Mouse (Mus musculus): ENCODE data around the gene Trip6. TPM values are rescaled to one million over a fixed set of nuclear protein-coding genes. Genes with fewer than 3 reads are reported as not detected.

Gene Trip6
- polyA plus RNA-seq, 1 experiment from 2014 or later = 43.9 TPM

DNA sequence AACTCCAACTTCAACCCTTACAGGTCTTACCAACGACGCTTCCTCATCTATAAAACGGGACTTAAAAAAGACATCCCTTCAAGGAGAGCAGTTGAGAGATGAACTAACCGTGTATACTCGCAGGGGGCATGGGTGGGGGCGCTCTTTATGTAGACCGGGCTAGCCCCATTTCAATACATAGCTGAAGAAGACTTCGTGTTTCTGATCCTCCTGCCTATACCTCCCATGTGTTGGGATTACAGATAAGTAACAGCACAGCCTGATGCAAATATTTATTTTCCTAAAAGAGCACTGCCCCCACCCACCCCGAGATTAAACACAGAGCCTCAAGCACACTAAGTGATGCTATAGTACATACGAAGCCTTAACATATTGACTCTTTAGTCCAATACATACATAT is 20.1 kb upstream of the Trip6 start:
- Histone ChIP-seq H3K4me2 (peak overlapping the region; percentile 96; the same call in 1 of the 2 replicates), H3K9me3 (no peaks in the 10 kb centered on the region), H3K27ac (no peak overlapping the region), H3K27me3 (no peaks in the 10 kb centered on the region), H3K9ac (no peak overlapping the region), H3K4me3 (replicated peaks) (no peak overlapping the region), H3K36me3 (replicated peaks) (no peaks in the 10 kb centered on the region), H3K4me1 (peaks cover 23% of the 10 kb centered on the region)
- 68% methylated on average over 10 of the region's 10 CpGs for WGBS
- no peak for ATAC-seq (ENCODE audit: low FRiP score)

DNA sequence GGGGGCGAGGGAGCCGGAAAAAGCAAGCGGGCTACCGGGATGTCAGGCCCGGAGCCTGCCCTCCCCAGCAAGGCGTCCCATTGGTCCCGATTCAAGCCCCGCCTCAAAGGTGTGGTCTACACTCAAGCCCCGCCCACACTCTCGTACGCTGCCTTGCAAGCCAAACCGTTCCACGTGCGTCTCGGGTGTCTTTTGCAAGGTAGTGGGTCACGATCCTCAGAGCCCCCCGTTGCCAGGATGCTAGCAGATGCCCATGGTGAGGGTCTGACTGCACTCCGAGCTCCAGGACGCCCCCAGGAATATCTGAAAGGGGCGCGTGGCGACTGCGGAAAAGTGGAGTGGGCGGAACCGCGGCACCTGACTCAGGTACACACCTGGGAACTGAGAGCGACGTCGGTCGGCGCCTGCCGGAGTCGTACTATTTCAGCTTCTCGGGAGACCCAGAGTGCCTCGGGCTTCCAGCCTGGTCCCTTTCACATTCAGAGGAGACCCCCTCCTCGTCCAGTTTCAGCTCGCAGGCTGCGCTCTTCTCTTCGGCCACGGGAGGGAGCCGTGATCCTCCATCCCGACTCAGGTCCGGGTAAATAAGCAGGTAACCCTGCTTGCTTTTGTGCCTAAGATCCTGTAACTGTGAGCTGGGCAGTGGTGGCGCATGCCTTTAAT is 19.4 kb upstream of the Trip6 start, which contains the start of gene Slc12a9:
Slc12a9 (minus strand) TSS at position 86 of the 663 bp plus-strand sequence.
- H3K27ac ChIP-seq = peak within 1 kb of the TSS; percentile 71
- peak; percentile 91 for ATAC-seq (ENCODE audit: low FRiP score)
- H3K9me3 ChIP-seq = no peaks in the 10 kb centered on the region
- peak within 1 kb of the TSS; percentile 63 for H3K4me3 ChIP-seq (replicated peaks)
- peak within 1 kb of the TSS; percentile 76 for H3K9ac ChIP-seq
- no peaks in the 10 kb centered on the region for H3K36me3 ChIP-seq (replicated peaks)
- H3K4me1 ChIP-seq = peaks cover 16% of the 10 kb centered on the region
- H3K27me3 ChIP-seq = no peaks in the 10 kb centered on the region
- under 1% methylated on average over 44 of the region's 44 CpGs for WGBS
- H3K4me2 ChIP-seq = peak within 1 kb of the TSS; percentile 96

DNA sequence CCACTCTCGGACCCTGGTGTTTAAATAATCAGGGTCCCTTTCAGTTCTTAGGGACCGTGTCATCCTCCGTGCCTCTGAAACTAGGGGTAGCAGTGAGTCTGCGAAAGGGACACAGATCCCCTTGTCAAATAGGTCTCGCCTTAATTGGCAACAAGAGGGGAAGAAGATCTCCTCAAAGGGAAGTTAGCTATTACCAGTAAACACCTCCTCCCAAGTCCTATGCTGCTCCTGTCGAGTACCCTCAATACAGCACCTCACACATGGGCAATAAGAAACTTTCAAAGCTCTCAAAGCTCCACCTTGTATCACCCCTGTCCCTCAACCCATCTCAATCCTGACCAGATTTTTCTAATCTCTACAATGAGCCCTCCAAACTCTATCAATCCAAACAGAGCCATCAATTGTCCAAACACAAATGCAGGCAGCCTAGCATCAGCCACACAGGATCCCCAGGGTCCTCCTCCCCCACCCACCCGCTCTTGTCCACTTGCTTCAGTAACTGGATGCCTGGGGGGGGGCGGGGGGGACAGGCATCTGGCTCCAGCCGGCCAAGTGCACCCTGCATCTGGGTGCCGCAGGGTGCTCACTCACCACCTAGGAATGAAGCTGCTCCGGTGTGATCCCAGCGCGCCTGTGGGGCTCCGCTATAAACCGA is 18.8 kb upstream of the Trip6 start:
- peak; percentile 22 for ATAC-seq (ENCODE audit: low FRiP score)

DNA sequence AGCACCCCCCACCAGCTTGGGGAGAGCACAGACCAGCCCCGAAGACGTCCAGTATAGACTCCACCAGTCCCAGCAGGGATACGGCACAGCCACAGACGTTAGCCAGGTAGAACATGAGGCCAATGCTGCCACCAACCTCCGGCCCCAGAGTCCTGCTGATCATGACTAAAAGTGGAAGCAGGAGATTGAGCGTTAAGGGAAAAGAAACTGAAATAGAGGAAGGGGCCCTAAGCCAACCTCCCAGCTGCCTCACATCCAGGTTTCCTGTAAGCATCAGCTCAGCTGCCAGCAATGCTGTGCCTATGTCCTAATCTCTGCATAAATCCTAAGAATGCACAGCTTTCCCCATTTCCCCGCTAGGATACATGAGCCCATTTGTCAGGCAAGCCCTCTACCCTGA is 16.7 kb upstream of the Trip6 start:
- 85% methylated on average over 7 of the region's 7 CpGs for WGBS
- no peak for ATAC-seq (ENCODE audit: low FRiP score)
- Histone ChIP-seq H3K9me3 (no peaks in the 10 kb centered on the region), H3K4me2 (no peak overlapping the region), H3K36me3 (replicated peaks) (peaks cover 13% of the 10 kb centered on the region; the same call in 1 of the 2 replicates), H3K9ac (no peak overlapping the region), H3K4me3 (replicated peaks) (no peak overlapping the region), H3K27me3 (no peaks in the 10 kb centered on the region), H3K27ac (no peak overlapping the region), H3K4me1 (peaks cover 14% of the 10 kb centered on the region)

More for the DNA sequence above, 18.8 kb upstream of the Trip6 start:
- Histone ChIP-seq H3K4me1 (peaks cover 14% of the 10 kb centered on the region), H3K4me3 (replicated peaks) (peak overlapping the region; percentile 63), H3K27ac (peak overlapping the region; percentile 71), H3K9me3 (no peaks in the 10 kb centered on the region), H3K4me2 (peak overlapping the region; percentile 96), H3K36me3 (replicated peaks) (0 out of 2 replicates have a peak, but pooled peaks cover under 1% of the 10 kb centered on the region), H3K27me3 (no peaks in the 10 kb centered on the region), H3K9ac (peak overlapping the region; percentile 76)
- WGBS = 17% methylated on average over 15 of the region's 15 CpGs

DNA sequence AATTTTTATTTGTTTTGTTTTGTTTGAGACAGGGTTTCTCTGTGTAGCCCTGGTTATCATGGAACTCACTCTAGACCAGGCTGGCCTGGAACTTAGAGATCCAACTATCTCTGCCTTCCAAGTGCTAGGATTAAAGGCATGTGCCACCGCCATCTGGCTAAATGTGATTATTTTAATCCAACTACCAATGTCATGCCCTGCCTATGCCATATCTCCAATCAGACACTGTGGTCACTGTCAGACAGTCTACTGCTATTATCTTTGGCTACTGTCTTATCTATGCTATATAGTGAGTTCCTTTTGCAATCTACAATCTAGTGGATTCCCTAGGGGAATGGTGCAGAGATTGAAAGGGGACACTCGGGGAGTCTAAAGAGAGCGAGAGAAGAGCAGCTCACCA is 6.8 kb upstream of the Trip6 start:
- ATAC-seq (ENCODE audit: low FRiP score) = no peak
- Histone ChIP-seq H3K4me1 (no peaks in the 10 kb centered on the region), H3K9me3 (no peaks in the 10 kb centered on the region), H3K9ac (no peak overlapping the region), H3K4me2 (no peak overlapping the region), H3K27me3 (no peaks in the 10 kb centered on the region), H3K36me3 (replicated peaks) (peaks cover 60% of the 10 kb centered on the region), H3K27ac (no peak overlapping the region), H3K4me3 (replicated peaks) (no peak overlapping the region)
- 98% methylated on average over 3 of the region's 3 CpGs for WGBS

DNA sequence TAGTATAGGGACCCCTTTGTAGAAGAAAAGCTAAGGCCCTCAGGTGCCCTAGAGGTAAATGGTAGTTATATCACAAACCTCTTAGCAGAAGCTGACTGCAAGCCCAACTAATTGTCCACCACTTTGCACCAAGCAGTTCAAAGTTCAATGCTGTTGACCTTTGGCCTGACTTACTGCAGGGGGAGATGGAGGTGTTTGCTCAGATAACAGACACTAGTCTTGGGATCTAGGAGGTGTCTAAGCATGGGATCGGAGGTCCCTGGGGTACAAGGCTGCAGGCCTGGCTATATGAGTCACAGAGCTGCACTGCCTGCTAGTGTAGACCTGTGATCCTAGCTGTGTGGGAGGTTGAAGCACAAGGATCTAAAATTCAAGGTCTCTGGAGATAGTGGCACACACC is 4.4 kb upstream of the Trip6 start:
- peaks cover 48% of the 10 kb centered on the region for H3K36me3 ChIP-seq (replicated peaks)
- 89% methylated on average over 1 of the region's 1 CpGs for WGBS

DNA sequence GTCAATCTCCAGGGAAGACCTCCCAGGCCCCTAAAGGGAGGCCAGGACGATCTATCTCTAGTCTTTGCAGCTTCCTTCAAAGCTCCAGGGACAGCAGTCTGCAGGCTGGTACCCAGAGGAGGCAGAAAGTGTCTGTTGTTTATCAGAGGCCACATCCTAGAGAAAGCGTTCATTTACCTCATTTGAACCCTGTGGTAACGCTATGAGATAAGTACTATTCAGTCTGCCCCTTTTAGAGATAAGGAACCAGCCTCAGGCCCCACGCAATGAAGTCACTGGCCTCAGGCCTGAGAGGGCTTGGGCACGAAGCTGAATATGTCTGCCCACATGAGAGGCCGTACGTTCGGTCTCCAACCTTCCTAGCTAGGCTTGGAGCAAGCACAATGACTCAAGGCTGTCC is 3.2 kb upstream of the Trip6 start:
- H3K4me2 ChIP-seq = no peak overlapping the region
- peaks cover 33% of the 10 kb centered on the region for H3K4me1 ChIP-seq
- H3K4me3 ChIP-seq (replicated peaks) = no peak overlapping the region
- H3K27me3 ChIP-seq = peaks cover 6% of the 10 kb centered on the region; the same call in 1 of the 2 replicates
- WGBS = 91% methylated on average over 8 of the region's 8 CpGs
- H3K9me3 ChIP-seq = no peaks in the 10 kb centered on the region
- no peak for ATAC-seq (ENCODE audit: low FRiP score)
- peaks cover 45% of the 10 kb centered on the region for H3K36me3 ChIP-seq (replicated peaks)
- H3K9ac ChIP-seq = no peak overlapping the region
- no peak overlapping the region for H3K27ac ChIP-seq

More for the DNA sequence above, 4.4 kb upstream of the Trip6 start:
- H3K4me1 ChIP-seq = peaks cover 21% of the 10 kb centered on the region
- H3K4me2 ChIP-seq = no peak overlapping the region
- no peak for ATAC-seq (ENCODE audit: low FRiP score)
- H3K9me3 ChIP-seq = no peaks in the 10 kb centered on the region
- H3K4me3 ChIP-seq (replicated peaks) = no peak overlapping the region
- no peak overlapping the region for H3K27ac ChIP-seq
- no peak overlapping the region for H3K9ac ChIP-seq
- H3K27me3 ChIP-seq = peaks cover 6% of the 10 kb centered on the region; the same call in 1 of the 2 replicates

DNA sequence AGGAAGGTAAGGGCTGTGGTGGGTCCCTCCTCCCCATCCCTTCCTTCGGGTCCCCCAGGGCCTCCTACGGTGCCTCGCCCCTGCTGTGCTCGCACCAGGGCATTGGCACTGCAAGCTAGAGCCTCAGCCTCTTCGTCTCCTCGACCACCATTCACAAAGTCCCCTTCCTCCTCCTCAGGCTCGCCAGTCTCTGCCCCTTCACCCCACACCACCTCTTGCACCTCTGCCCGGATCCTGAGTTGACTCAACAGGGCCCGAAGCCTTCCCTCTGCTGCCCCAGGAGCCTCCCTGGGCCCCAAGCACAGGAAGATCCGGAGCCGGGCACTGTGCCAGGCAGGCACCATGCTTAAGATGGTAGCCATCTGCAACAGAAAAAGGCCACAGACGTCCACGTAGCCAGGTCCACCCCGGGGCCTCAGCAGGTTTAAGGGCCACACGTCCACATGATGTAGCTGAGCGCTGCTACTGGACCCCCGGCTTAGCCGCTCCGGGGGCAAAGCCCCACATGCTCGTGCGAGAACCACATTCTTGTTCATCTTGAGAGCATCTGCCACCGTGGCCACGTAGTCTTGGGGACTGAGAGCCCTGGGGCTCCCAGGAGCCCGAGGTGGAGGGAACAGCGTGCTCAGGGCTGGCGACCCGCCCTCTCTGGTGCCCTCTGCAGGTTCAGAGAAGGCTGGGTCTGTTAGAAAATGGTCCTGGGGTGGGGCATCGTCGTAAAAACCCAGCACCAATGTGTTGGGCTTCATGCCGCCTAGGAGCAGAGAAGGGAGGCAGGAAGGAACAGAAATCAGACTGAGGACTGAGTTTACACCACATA is 1.1 kb upstream of the Trip6 start:
- Histone ChIP-seq H3K27ac (peak overlapping the region; percentile 80), H3K4me2 (peak overlapping the region; percentile 74), H3K27me3 (peaks cover 6% of the 10 kb centered on the region; the same call in 1 of the 2 replicates), H3K4me1 (peaks cover 38% of the 10 kb centered on the region), H3K36me3 (replicated peaks) (peaks cover 41% of the 10 kb centered on the region), H3K9me3 (no peaks in the 10 kb centered on the region), H3K9ac (peak overlapping the region; percentile 79; the same call in 1 of the 2 replicates), H3K4me3 (replicated peaks) (no peak overlapping the region)
- 40% methylated on average over 30 of the region's 30 CpGs for WGBS
- ATAC-seq (ENCODE audit: low FRiP score) = peak; percentile 11; the same call in 1 of the 2 replicates

DNA sequence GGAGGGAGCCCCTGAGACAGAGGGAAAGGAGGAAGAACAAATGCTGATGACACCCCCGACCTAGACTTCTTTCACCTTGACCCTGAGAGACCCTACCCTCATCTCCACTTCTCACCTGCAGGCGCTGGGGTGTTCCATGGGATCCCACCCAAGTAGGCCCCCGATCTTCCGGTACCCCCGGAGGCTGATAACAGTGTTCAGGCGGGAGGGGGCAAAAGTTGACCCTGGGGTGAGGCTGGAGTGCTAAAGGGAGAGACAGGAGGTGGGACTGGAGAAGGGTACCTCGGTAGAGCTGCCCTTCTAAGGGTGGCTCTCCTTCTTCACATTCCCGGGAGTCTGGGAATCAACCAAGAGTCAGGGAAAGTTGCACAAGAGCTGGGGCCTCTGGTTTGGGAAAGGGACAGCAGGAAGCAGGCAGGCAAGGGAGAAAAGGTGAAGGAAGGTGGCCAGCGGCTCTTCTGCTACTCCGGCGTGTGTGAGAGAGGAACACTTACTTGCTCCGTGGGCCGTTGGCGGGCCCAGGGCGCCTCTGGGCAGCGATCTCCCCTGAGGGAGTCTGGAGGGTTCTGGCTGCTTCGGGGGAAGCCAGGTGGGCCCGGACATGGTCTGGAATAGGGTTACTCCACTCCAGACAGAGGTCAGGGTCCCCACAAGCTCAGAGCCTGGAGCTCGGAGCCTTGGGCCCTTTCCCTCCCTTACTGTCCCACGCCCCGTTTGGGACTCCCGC is 575 bp downstream of the Trip6 start:
- Histone ChIP-seq H3K4me1 (peaks cover 38% of the 10 kb centered on the region), H3K36me3 (replicated peaks) (peaks cover 46% of the 10 kb centered on the region), H3K9ac (peak overlapping the region; percentile 79), H3K9me3 (no peaks in the 10 kb centered on the region), H3K27ac (peak overlapping the region; percentile 80), H3K4me2 (peak overlapping the region; percentile 74), H3K27me3 (peaks cover 6% of the 10 kb centered on the region; the same call in 1 of the 2 replicates), H3K4me3 (replicated peaks) (peak overlapping the region; percentile 53)
- ATAC-seq (ENCODE audit: low FRiP score) = peak; percentile 59; the same call in 1 of the 2 replicates
- WGBS = 2% methylated on average over 22 of the region's 22 CpGs

DNA sequence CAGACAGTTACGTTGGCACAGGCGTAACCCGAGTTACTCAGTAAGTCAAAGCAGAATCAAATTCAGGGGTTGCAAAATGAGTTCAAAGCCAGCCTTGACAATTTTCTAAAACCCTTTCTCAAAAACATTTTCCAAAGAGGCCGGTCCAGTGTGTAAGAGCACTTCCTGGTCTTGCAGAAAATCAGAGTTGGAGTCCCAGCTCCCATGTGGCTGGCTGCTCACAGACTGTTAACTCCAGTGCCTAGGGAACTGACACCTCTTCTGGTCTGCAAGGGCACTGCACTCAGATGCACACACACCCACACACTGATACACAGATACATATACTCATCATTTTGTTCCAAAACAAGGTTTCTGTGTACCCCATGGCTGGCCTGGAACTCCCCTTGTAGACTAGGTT is 5.8 kb downstream of the Trip6 start:
- H3K27ac ChIP-seq = peak overlapping the region; percentile 92
- peaks cover 53% of the 10 kb centered on the region for H3K36me3 ChIP-seq (replicated peaks)
- H3K9me3 ChIP-seq = no peaks in the 10 kb centered on the region
- 0 out of 2 replicates have a peak overlapping the region, but pooled peaks have one; percentile 97 for H3K9ac ChIP-seq
- H3K4me3 ChIP-seq (replicated peaks) = peak overlapping the region; percentile 91
- WGBS = 97% methylated on average over 4 of the region's 4 CpGs
- H3K4me1 ChIP-seq = peaks cover 53% of the 10 kb centered on the region
- no peaks in the 10 kb centered on the region for H3K27me3 ChIP-seq
- peak overlapping the region; percentile 79 for H3K4me2 ChIP-seq
- no peak for ATAC-seq (ENCODE audit: low FRiP score)

DNA sequence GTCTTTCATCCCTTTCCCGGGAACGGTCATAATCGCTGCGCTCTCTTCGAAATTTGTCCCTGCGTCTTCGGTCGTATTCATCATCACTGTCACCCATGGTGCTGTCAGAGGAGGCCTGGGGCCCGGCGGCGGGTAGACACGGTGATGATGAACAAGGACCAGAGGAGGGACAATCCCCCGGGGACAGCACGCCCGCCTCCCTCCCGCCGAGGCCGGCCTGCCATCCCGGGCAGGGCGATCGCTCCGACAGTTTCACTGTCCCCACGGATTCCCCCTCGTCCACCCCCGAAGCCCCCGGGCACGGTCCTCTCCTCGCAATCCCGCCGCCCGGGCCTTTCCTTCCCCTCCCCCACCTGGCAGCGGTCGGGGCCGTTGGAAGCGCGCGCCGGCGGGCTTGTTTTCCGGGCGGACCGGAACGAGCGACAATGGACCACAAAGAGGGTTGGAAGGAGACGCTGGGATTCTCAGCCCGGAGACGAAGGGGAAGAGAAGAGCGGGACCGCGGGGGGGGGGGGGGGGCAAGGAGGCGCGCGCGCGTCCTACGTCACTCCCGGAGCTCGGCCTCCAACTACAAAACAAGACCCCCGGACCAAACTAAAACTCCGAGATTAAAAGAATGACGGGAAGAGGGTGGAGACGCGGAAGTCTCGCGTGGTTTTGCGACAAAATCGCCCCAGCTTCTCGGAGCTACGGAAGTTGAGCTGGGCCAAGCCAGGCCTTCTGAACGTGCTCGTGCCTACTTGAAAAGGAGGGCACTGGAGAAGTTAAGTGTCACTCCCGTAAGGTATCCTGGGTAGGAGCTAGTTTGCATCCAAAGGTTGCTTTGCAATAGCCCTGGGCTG is 6.9 kb downstream of the Trip6 start, which contains the start of gene Srrt:
Srrt (minus strand) TSS at position 604 of the 842 bp plus-strand sequence.
- peak; percentile 91 for ATAC-seq (ENCODE audit: low FRiP score)
- peak within 1 kb of the TSS; percentile 79 for H3K4me2 ChIP-seq
- peaks cover 44% of the 10 kb centered on the region for H3K4me1 ChIP-seq
- peaks cover 60% of the 10 kb centered on the region for H3K36me3 ChIP-seq (replicated peaks)
- peak within 1 kb of the TSS; percentile 97 for H3K9ac ChIP-seq
- under 1% methylated on average over 69 of the region's 72 CpGs for WGBS
- H3K27ac ChIP-seq = peak within 1 kb of the TSS; percentile 92
- no peaks in the 10 kb centered on the region for H3K27me3 ChIP-seq
- H3K4me3 ChIP-seq (replicated peaks) = peak within 1 kb of the TSS; percentile 91
- no peaks in the 10 kb centered on the region for H3K9me3 ChIP-seq

Data from forebrain, embryonic 12.5 days (tissue).